Mouse (Mus musculus): ENCODE measurements around the gene 0610037L13Rik. TPM values are rescaled to one million over a fixed set of nuclear protein-coding genes. Genes with fewer than 3 reads are reported as not detected.

Gene 0610037L13Rik
- total and polyA plus RNA-seq, 3 experiments: 35.5 to 65.0 TPM; not detected in 1

- H3K79me2 ChIP-seq (ENCODE audit: control insufficient read depth, insufficient read depth, low read length, poor library complexity): no peaks in the 10 kb centered on the region
- no peak overlapping the region for H3K4me3 ChIP-seq (ENCODE audit: control insufficient read depth in 1 of 2, insufficient read depth in 1 of 2, low read depth in 2 of 2, low read length in 2 of 2)
- no peak overlapping the region for H3K27ac ChIP-seq (ENCODE audit: control insufficient read depth, low read depth, low read length)
- no peak overlapping the region for H3K9ac ChIP-seq (ENCODE audit: control insufficient read depth, low read depth, low read length, poor library complexity, severe bottlenecking)
- H3K27me3 ChIP-seq (ENCODE audit: control insufficient read depth in 1 of 2, insufficient read depth in 2 of 2, low read length in 2 of 2): peaks cover 0 to 3% of the 10 kb centered on the region in 2 experiments; a peak in 1 of 4 replicates
- no peak for TF ChIP-seq ELF1 (IDR thresholded peaks at IDR 0.05; ENCODE audit: low read depth, low read length)
- no peak for TF ChIP-seq HCFC1 (IDR thresholded peaks at IDR 0.05; ENCODE audit: low read depth, low read length)
- no peak for TF ChIP-seq CHD2 (IDR thresholded peaks at IDR 0.05; ENCODE audit: low read length)
- TF ChIP-seq EP300 (IDR thresholded peaks at IDR 0.05; ENCODE audit: low read depth in 1 of 2, low read length in 2 of 2): no peak
- TF ChIP-seq POLR2AphosphoS5 (IDR thresholded peaks at IDR 0.05; ENCODE audit: borderline replicate concordance, low read depth, low read length): no peak
- no peak for TF ChIP-seq MAFK (IDR thresholded peaks at IDR 0.05; ENCODE audit: borderline replicate concordance, low read depth, low read length)
- TF ChIP-seq MYC (IDR thresholded peaks at IDR 0.05; ENCODE audit: low read depth, low read length): no peak
- TF ChIP-seq UBTF (IDR thresholded peaks at IDR 0.05; ENCODE audit: borderline replicate concordance, insufficient read depth, low read depth, low read length): no peak
- no peak for TF ChIP-seq MAZ (IDR thresholded peaks at IDR 0.05; ENCODE audit: low read depth, low read length)
- TF ChIP-seq BHLHE40 (IDR thresholded peaks at IDR 0.05; ENCODE audit: borderline replicate concordance, low read depth, low read length): no peak
- TF ChIP-seq NRF1 (IDR thresholded peaks at IDR 0.05; ENCODE audit: insufficient read depth, low read depth, low read length, poor library complexity, severe bottlenecking): no peak
- no peak for TF ChIP-seq POLR2A (IDR thresholded peaks at IDR 0.05; ENCODE audit: control insufficient read depth in 1 of 2, insufficient read depth in 1 of 2, low read depth in 1 of 2, low read length in 2 of 2, poor library complexity in 1 of 2)
- TF ChIP-seq ZKSCAN1 (IDR thresholded peaks at IDR 0.05; ENCODE audit: low read depth, low read length): no peak
- TF ChIP-seq MAX (IDR thresholded peaks at IDR 0.05; ENCODE audit: low read length): no peak
- no peak for TF ChIP-seq TCF12 (IDR thresholded peaks at IDR 0.05; ENCODE audit: low read depth, low read length)
- no peak for TF ChIP-seq ETS1 (IDR thresholded peaks at IDR 0.05; ENCODE audit: low read depth, low read length)
- no peak for TF ChIP-seq TBP (IDR thresholded peaks at IDR 0.05; ENCODE audit: low read depth, low read length)
- TF ChIP-seq GATA1 (IDR thresholded peaks at IDR 0.05; ENCODE audit: low read depth, low read length): no peak
- no peak for TF ChIP-seq NELFE (IDR thresholded peaks at IDR 0.05; ENCODE audit: low read depth, low read length)
- no peak for TF ChIP-seq POLR2AphosphoS2 (IDR thresholded peaks at IDR 0.05; ENCODE audit: low read length)
- DNase-seq (ENCODE audit: low read depth, low spot score): no peak
- H3K36me3 ChIP-seq (ENCODE audit: control insufficient read depth in 1 of 2, insufficient read depth in 2 of 2, low read length in 2 of 2): no peaks in the 10 kb centered on the region; a peak in 1 of 4 replicates
- no peaks in the 10 kb centered on the region for H3K9me3 ChIP-seq (replicated peaks; ENCODE audit: insufficient read depth, low read length)
- H3K4me1 ChIP-seq (ENCODE audit: control insufficient read depth in 1 of 2, insufficient read depth in 2 of 2, low read length in 2 of 2): peaks cover 0 to 6% of the 10 kb centered on the region in 2 experiments; a peak in 2 of 4 replicates
These were observed 48.5 kb downstream of the 0610037L13Rik start for GRCm38 (mm10) chr4:107938124-107938523.

GRCm38 (mm10) chr4:107942741-107943140 lies 53.1 kb downstream of the 0610037L13Rik start:
- no peak overlapping the region for H3K9ac ChIP-seq (ENCODE audit: control insufficient read depth, low read depth, low read length, poor library complexity, severe bottlenecking)
- H3K27ac ChIP-seq (ENCODE audit: control insufficient read depth, low read depth, low read length): no peak overlapping the region
- no peak overlapping the region for H3K4me3 ChIP-seq (ENCODE audit: control insufficient read depth in 1 of 2, insufficient read depth in 1 of 2, low read depth in 2 of 2, low read length in 2 of 2)
- H3K27me3 ChIP-seq (ENCODE audit: control insufficient read depth in 1 of 2, insufficient read depth in 2 of 2, low read length in 2 of 2): peaks cover 4 to 6% of the 10 kb centered on the region in 2 experiments; a peak in 3 of 4 replicates
- H3K36me3 ChIP-seq (ENCODE audit: control insufficient read depth in 1 of 2, insufficient read depth in 2 of 2, low read length in 2 of 2): no peaks in the 10 kb centered on the region
- H3K9me3 ChIP-seq (replicated peaks; ENCODE audit: insufficient read depth, low read length): no peaks in the 10 kb centered on the region
- TF ChIP-seq CTCF (IDR thresholded peaks at IDR 0.05 in 2 of 3, conservative IDR thresholded peaks at IDR 0.05 in 1 of 3; ENCODE audit: control insufficient read depth in 1 of 3, insufficient read depth in 1 of 3, low read depth in 2 of 3, low read length in 3 of 3, poor library complexity in 1 of 3, severe bottlenecking in 1 of 3): no peak
- DNase-seq (ENCODE audit: low read depth, low spot score): no peak
- no peaks in the 10 kb centered on the region for H3K79me2 ChIP-seq (ENCODE audit: control insufficient read depth, insufficient read depth, low read length, poor library complexity)
- H3K4me1 ChIP-seq (ENCODE audit: control insufficient read depth in 1 of 2, insufficient read depth in 2 of 2, low read length in 2 of 2): no peaks in the 10 kb centered on the region
